Mouse (Mus musculus): ENCODE data around the gene Gm5771. TPM values are rescaled to one million over a fixed set of nuclear protein-coding genes. Genes with fewer than 3 reads are reported as not detected.
"Not testable (repeated sequence)": the region's sequence is repeated elsewhere in the genome, so short reads cannot be mapped to it uniquely, and the experiment has no call there.

The Gm5771 gene
- not detected for total RNA-seq (2021)

- DNase-seq (ENCODE audit: low spot score); intact Hi-C loops (cut with DNase I): not testable (repeated sequence)
Measured at GRCm38 (mm10) chr6:41392056-41392455, at the start of gene Gm5771. Gene Gm5771 (plus strand): TSS chr6:41392356.

- DNase-seq (ENCODE audit: low spot score): no peak
- intact Hi-C loops (cut with DNase I): loop anchor here (2.0 kb wide), 1 partner anchor 65 kb away; no protein-coding TSS in a partner anchor
Measured at GRCm38 (mm10) chr6:41353932-41354331, 38.2 kb upstream of the Gm5771 start, which contains the start of gene Try10. Gene Try10 (plus strand): TSS chr6:41354105.

- DNase-seq (ENCODE audit: low spot score); intact Hi-C loops (cut with DNase I): not testable (repeated sequence)
Measured at GRCm38 (mm10) chr6:41373772-41374171, 18.4 kb upstream of the Gm5771 start.

GRCm38 (mm10) chr6:41377578-41377977 lies 14.6 kb upstream of the Gm5771 start, which contains the start of gene Prss3:
Gene Prss3 (minus strand): TSS chr6:41377678.
- DNase-seq (ENCODE audit: low spot score); intact Hi-C loops (cut with DNase I): not testable (repeated sequence)

DNA sequence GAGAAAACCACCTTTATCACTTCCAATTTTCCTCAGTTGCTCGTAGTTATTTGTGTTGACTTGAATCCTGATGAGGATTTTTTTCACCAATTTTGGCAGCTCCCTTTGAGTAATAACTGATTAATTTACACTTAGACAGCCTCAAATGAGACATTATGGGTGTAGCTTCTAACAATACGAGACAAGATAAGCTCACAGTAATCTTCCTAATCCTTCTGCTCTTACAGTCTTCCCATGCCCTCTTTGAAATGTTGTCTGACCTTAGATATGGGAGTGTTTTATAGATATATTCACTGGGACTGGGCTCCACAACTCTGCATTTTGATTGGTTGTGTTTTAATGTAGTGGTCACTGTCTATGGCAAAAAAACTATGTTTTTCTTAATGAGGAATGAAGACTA lies 5.4 kb upstream of the Gm5771 start:
- intact Hi-C loops (cut with DNase I): no loop called here
- DNase-seq (ENCODE audit: low spot score): no peak

DNA sequence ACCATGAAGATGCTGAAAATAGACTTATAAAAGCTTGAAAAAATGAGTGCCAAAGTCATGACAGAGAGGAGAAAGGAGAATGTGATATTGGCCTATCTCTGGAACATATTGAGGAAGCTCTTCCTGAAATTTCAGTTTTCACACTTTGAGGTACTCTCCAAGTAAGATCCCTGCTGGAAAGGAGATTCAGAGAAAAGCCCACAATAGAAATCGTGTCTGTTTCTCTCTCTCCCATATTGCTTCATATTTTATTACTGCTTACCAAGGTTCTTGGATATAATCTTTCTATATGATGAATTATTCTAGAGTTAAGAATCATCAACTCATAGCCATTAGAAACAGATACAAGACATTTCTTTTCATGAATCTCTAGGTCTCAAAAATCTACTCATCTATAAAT lies 516 bp upstream of the Gm5771 start:
- DNase-seq (ENCODE audit: low spot score); intact Hi-C loops (cut with DNase I): not testable (repeated sequence)

DNA sequence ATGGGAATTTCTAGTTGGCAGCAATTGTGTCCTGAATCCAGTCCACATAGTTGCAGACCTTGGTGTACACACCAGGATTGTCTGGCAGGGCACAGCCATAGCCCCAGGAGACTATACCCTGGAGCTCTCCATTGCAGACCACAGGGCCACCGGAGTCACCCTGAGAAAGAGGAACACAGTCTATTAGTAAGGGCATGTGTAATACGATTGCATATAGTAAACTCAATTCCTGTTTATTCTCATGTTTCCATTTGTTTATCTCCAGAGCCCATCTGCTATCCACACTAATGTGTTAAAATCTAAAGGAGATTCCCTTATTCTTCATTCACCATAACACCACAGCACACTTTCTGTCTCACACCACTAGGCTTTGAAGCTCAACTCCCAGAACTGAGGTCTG lies 50.1 kb downstream of the Gm5771 start:
- DNase-seq (ENCODE audit: low spot score); intact Hi-C loops (cut with DNase I): not testable (repeated sequence)

GRCm38 (mm10) chr6:41446045-41446444 lies 53.9 kb downstream of the Gm5771 start, which contains the start of gene Gm10334:
Gene Gm10334 (minus strand): TSS chr6:41446145.
- DNase-seq (ENCODE audit: low spot score); intact Hi-C loops (cut with DNase I): not testable (repeated sequence)

Other genes with a start within 250 kb of the Gm5771 start
- not detected for gene Try4, start 90.1 kb upstream of the Gm5771 start, total RNA-seq (2021)
- not detected for gene Try5, start 75.5 kb upstream of the Gm5771 start, total RNA-seq (2021)
- not detected for gene Try10, start 38.3 kb upstream of the Gm5771 start, total RNA-seq (2021)
- not detected for gene Prss3, start 14.7 kb upstream of the Gm5771 start, total RNA-seq (2021)
- gene Gm10334, start 53.8 kb downstream of the Gm5771 start, total RNA-seq (2021): not detected
- gene Prss1, start 66.6 kb downstream of the Gm5771 start, total RNA-seq (2021): not detected
- not detected for gene Prss2, start 129.4 kb downstream of the Gm5771 start, total RNA-seq (2021)
- gene Ephb6, start 213.1 kb downstream of the Gm5771 start, total RNA-seq (2021): 1 to 10 TPM; 1.6 to 2.0 TPM
- not detected for gene Trpv6, start 244.0 kb downstream of the Gm5771 start, total RNA-seq (2021)

Data from heart, postnatal 25 days (tissue).